Mouse (Mus musculus) retina, postnatal 1 day (tissue): ENCODE data around the gene Ctu1.
A peak's percentile ranks its signal among the peaks of the same experiment; 100 is the strongest.
"Not testable (repeated sequence)": the region's sequence is repeated elsewhere in the genome, so short reads cannot be mapped to it uniquely, and the experiment has no call there.

Experiments
- DNase-seq: peaks from one replicate; pipeline ENCODE4 v3.0.0-alpha.2; 2012

Ctu1 gene

DNA sequence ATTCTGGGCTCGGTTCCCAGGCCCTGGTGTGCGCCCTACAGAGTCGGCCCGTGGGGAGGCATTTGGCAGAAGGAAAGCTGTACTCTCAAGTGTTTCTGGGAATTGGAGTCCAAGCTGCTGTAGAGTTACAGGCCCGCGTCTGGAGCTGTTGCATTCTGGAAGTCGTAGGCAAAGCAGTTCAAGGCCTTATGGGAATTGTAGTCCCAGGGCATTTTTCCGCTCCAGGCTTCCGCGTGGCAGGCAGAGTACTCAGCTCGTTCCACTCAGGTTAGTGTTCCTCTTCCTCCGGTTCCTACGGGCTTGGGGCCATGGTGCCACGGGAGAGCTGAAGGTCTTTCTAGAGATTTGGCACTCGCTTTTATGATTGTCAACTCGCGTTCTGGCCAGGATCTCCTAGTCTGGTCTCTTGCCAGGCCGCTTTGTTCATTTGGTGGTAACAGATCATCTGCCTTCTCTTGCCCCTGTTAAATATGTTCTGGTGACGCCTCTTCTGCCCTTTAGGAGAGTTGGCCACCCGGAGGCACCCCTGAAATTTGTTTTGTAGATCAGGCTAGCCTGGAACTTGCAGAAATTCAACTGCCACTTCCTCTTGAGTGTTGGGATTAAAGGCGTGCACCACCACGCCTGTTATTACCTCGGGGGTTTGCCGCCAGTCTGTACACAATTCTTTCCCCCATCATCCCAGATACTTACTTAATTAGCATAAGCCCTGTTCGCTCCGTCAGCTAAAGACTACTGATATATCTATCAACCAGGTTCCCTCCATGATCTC lies at the start of gene Ctu1:
Gene Ctu1 (plus strand): TSS at position 208 of the 772 bp plus-strand sequence.
- DNase-seq: peak; percentile 96

DNA sequence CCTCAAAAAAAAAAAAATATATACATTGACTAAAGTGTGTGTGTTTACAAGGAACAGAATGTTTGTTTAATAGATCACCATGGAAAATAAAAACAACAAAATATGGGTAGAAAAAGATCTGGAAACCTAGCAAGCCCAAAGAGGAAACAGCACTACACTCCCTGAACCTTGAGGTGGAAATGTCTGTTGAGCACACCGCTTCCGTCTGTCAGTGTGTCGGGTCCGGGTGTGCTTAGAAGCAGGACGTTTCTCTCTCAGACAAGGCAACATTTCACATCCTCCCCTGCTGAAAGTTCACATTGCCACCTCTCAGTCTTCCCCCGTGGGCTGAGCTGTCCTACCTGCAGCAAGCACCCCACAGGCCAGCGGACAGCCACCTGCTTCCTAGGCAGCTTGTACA lies 48.9 kb upstream of the Ctu1 start:
- no peak for DNase-seq

DNA sequence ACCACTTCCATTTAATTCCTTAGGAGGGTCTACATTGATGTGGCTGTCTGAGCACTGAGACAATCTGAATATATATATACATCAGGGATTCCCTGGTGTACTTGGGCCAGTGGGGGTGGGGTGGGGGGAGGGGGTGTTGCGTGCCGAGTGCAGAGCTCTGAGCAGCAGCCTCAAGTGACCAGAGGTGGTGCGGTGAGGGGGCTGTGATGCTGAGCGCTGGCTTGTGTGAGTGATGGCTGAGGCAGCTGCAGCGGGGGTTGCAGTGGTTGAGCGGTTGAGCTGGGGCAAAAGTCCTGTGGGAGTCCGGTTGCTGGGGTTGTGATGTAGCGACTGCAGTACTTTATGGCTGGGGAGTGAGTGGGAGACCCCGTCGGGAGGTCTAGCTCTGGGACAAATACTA lies 48.0 kb upstream of the Ctu1 start:
- DNase-seq: peak; percentile 22

DNA sequence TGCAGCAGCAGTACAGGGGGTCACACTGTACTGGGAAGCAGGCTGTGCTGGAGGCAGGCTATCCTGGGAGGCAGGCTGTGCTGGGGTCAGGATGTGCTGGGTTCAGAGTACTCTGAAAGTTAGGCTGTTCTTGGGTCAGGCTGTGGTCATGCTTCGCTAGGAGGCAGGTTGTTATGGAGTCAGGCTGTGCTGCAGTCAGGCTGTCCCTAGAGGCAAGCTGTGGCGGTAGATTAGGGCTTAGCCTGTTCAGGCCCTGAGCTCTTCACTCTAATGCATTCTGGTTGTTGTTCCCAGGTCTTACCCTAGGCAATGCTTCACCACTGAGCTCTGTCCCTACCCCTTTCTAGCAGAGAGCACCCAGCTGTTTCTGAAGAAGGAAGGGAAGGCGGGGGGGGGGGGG lies 46.8 kb upstream of the Ctu1 start:
- DNase-seq: no peak

GRCm38 (mm10) chr7:43625794-43626422 lies 45.9 kb upstream of the Ctu1 start:
- DNase-seq: no peak

DNA sequence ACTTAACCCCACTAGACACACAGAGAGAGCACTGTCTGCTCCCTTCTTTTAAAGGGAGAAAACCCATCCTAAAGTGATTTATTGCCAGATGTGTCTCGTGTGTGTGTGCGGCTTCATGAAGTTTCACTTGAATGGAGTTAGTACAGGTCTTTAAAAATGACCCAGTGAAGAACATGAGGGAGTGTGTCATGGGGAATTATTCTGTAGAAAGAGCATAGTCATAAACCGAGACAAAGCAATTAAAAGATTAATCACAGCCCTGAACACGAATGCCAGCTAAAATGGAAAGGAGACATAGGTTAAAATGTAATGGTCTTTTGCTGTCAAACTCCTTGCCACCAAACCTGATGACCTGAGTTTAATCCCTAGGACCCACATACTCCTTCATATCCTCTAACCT lies 37.9 kb upstream of the Ctu1 start:
- DNase-seq: no peak

DNA sequence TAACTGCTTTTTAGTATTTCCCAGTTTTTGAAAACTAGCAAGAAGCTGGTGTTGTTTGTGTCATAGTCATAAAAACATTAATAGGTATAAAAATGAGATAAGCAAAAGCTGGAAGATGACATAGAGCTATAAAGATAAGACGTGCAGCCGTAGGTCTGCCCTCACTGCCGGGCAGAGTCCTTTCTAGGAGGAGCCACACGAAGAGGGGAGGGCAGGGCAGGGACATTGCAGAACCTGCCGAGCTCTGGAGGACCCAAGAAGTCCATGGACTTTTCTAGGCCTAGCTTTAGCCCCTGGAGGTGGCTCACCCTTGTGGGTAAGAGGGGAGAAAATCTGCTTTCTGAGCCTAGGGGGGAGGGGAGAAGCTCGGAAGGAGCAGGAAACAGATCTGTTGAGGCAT lies 37.3 kb upstream of the Ctu1 start, which contains the start of gene Ceacam18:
Gene Ceacam18 (plus strand): TSS at position 208 of the 400 bp plus-strand sequence.
- no peak for DNase-seq

DNA sequence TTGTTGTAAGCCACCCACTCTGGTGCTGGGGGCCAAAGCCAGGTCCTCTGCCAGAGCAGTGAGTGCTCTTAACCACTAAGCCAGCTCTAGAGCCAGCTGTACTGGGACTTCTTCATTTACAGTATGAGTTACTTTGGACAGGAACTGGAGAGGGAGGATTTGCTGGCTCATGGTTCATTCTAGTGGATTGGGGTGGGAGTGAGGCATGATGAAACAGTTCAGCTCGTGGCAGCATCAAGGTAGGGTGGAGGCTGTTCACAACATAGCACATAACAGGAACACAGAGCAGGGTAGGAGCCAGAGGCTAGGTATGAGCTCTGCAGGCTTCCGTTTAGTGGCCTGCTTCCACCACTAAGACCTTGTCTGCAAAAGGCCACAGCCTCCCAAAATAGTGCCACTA lies 35.6 kb upstream of the Ctu1 start:
- DNase-seq: no peak

- DNase-seq: no peak
Measured at GRCm38 (mm10) chr7:43637118-43637517, 34.7 kb upstream of the Ctu1 start.

DNA sequence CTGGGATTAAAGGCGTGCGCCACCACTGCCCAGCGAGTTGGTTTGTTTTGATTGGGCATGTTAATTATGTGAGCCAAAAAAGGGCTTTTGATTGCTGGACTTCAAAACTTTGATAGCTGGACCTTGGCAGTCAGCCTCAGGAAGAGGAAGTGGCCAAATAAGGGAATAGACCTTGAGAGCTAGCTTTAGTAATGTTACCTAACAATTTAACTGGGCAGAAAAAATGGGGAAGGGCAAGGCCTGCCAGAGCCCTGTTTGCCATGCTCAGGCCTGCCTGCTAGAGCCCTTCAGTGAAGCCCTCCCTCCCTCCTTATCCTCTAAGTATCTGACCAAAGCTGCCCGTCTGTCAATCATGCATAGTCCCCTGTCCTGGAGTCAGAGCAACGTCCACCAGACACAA lies 29.2 kb upstream of the Ctu1 start:
- DNase-seq: no peak

DNA sequence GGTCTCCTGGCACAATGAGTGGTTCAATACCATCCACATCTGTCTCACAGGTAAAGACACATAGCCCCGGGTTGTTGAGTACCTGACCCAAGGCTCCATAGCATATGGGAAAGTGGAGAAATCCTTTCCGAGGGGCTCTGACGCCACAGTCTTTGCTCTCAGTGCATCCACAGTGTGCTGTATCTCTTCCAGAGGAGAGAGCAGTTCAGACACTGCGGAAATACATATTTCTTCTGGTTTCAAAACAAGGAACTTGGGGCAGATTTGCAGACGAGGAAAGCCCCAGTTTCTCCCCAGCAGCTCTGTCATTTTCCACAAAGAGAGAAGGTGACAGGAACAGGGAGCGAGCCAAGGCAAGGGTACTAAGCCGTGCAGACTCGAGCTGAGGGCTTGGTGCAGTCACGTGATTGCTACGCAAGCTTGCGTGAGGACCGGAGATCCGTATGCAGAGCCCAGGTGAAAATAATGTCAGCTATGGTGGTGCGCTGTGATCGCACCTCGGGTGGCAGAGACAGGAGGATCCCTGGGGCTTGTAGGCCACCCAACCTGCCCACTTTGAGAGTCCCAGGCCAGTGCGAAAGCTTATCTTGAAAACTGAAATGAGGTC lies 28.7 kb upstream of the Ctu1 start:
- no peak for DNase-seq

DNA sequence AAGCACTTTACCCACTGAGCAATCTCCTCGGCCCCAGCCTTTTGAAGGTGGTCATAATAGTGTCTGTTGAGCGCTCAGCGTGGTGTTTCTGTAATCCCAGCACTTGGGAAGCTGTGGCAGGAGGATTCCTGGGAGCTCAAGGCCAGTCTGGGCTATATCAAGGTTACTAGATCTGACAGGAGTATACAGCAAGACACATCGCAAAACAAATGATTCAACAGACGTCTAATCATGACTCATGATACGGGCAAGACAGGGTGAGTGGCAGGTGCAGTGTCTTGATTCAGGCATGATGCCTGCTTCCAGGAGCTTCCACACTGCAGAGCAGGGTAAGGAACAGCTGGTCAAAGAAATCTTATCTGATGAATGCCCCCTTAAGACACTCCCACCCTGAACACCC lies 19.1 kb upstream of the Ctu1 start:
- no peak for DNase-seq

DNA sequence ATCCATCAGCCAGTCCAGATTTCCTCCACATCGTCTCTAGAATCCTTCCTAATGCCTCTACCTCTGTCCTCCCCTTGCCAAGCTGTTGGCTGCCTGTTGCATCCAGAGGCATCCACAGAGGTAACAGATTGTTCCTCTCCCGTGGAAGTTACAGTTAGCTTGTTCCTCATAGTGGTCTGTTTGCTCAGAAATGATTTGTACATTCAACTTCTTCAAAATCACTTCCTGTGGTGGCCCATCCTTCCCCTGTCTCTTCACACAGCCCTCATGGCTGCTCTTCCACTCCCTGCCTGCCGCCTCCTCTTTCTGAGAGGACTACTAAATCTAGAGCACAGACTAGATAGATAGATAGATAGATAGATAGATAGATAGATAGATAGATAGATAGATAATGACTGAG lies 17.3 kb upstream of the Ctu1 start:
- DNase-seq: no peak

DNA sequence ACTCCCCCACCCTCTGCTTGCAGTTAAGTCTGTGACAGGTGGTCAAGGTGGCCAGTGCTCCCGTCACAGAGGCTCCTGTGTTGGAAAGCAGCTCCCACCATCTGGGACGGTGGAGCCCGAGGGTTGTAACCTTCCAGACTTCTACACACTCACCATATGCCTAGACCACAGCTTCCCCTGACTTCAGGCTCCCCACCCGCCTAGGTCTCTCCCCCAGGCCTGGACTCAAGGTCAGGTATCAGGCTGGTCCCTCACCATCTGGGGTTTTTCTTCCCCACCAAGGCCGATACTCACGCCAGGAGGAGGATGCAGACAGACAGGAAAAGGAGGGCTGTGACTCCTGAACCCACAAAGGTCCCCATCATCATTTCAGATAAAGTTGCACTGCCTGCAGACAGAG lies 15.6 kb upstream of the Ctu1 start:
- DNase-seq: no peak

DNA sequence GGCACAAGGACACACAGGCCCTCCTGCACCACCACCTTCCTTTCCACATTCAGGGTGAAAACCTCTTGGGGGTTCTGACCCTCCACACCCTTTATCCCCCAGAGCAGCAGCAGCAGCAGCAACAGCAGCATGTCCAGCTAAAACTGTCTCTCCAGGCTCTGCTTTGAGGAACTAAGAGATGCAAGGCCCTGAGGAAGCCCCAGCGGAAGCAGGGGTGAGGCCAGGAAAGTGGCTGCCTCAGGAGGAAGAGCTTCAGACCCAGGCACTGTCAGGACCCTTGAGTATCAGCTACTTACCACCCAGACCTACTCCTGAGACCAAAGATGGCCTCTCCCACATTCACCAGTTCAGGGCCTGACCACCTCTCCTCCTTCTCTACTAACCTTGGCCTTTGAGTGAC lies 11.8 kb upstream of the Ctu1 start, which contains the start of gene Siglece:
Gene Siglece (minus strand): TSS at position 160 of the 400 bp plus-strand sequence.
- no peak for DNase-seq

- DNase-seq: no peak
Measured at GRCm38 (mm10) chr7:43662804-43663203, 9.0 kb upstream of the Ctu1 start.

GRCm38 (mm10) chr7:43667221-43667620 lies 4.6 kb upstream of the Ctu1 start:
- not testable (repeated sequence) for DNase-seq

DNA sequence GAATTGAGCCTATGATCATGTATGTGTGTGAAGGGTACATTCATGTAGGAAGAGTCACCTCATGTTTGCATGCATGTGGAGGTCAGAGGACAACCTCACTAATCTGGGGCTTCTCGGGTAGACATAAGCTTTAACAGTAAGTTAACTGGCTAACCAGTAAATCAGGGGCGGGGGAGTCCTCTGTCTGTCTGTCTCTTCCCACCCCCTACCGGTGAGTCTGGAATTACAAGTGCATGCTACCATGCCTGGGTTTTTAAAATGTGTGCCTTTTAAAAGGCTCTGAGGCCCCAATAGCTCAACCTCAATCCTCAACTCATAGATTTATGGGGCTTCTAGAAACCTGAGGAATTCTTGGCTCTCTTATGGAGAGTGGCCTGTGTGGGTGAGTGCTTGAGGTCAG lies 3.2 kb upstream of the Ctu1 start:
- peak; percentile 38 for DNase-seq

GRCm38 (mm10) chr7:43671064-43671808 lies 580 bp upstream of the Ctu1 start:
- DNase-seq: no peak

DNA sequence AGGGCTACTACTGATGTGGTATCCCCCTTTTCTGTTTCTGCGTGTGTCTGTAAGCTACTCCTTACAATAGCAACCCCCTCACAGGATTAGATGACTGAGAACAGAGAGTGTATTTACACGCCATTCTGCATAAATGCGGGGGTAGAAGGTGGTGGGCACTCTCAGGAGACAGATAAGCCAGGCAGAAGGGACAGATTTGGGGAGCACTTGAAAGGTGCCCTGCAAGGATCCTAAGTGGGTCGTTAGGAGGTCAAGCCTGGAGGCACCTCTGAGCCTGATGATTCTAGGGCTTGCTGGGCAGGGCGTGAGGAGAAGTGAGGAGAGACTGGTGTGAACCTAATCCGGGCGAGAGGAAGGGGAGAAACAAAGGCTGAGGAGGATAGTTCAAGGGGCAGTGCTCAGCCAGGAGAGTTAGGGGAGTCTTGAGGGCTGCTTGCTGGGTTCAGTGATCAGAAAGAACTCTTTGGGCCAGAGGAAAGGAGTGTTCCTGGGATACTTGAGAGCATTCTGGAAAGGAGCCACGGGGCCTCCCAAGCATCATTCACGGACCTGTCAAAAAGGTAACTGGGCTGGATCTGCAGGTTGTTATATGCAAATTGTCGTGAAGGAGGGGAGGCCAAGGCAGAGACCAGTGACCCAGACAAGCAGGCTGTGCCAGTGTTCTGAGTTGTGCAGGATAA lies 905 bp downstream of the Ctu1 start:
- DNase-seq: no peak

GRCm38 (mm10) chr7:43675091-43675490 lies 3.3 kb downstream of the Ctu1 start:
- DNase-seq: no peak

- peak; percentile 43 for DNase-seq
Measured at GRCm38 (mm10) chr7:43678517-43678916, 6.7 kb downstream of the Ctu1 start.

GRCm38 (mm10) chr7:43680960-43681359 lies 9.1 kb downstream of the Ctu1 start:
- peak; percentile 72 for DNase-seq
